Mouse (Mus musculus) ES-E14 (cell line): Measurements from ENCODE around the gene Nf1. TPM values are rescaled to one million over a fixed set of nuclear protein-coding genes. Genes with fewer than 3 reads are reported as not detected.

Source experiments
- DNase-seq: peaks from one replicate; pipeline ENCODE4 v3.0.0-alpha.2; 2013; ENCODE audit warnings: low read depth, low spot score
- H3K27ac ChIP-seq: 2 replicates; pipeline ENCODE4 v1.5.1; 2012; ENCODE audit warnings: low read depth, mild to moderate bottlenecking, low read length, moderate library complexity, mixed read lengths; ENCODE audit not compliant: poor library complexity, insufficient read depth, severe bottlenecking
- H3K36me3 ChIP-seq: 2 replicates; pipeline ENCODE4 v1.6.1; 2012; ENCODE audit warnings: mild to moderate bottlenecking, low read length, moderate library complexity, mixed read lengths; ENCODE audit not compliant: control insufficient read depth, poor library complexity, insufficient read depth, severe bottlenecking
- H3K4me1 ChIP-seq, 2 experiments: fragments of 150-350 bp in 1 of 2; sonication (generic) in 1 of 2; 2 replicates each; pipeline ENCODE4 v1.6.1; 2012; ENCODE audit warnings: low read length in 2 of 2, mild to moderate bottlenecking in 1 of 2, mixed read lengths in 1 of 2; ENCODE audit not compliant: control insufficient read depth in 2 of 2, insufficient read depth in 2 of 2, poor library complexity in 1 of 2
- H3K4me3 ChIP-seq, 2 experiments: fragments of 150-350 bp in 1 of 2; sonication (generic) in 1 of 2; 2 replicates each; pipeline ENCODE4 v1.5.1; 2012; ENCODE audit warnings: low read length in 2 of 2, low read depth in 1 of 2, mild to moderate bottlenecking in 1 of 2, mixed read lengths in 1 of 2; ENCODE audit not compliant: insufficient read depth in 1 of 2, poor library complexity in 1 of 2, severe bottlenecking in 1 of 2
- H3K9ac ChIP-seq: 2 replicates; pipeline ENCODE4 v1.6.1; 2012; ENCODE audit warnings: low read depth, mild to moderate bottlenecking, low read length, mixed read lengths; ENCODE audit not compliant: poor library complexity, insufficient read depth, severe bottlenecking
- H3K9me3 ChIP-seq: fragments of 150-350 bp; sonication (generic); 2 replicates; pipeline ENCODE4 v1.6.1; 2012; ENCODE audit warnings: low read depth, mild to moderate bottlenecking, low read length; ENCODE audit not compliant: control insufficient read depth, insufficient read depth
- CHD2 ChIP-seq: IDR thresholded peaks from 2 replicates; pipeline ENCODE4 v1.6.1; 2014; ENCODE audit warnings: mild to moderate bottlenecking, low read depth, low read length, inconsistent platforms
- HCFC1 ChIP-seq: IDR thresholded peaks from 2 replicates; pipeline ENCODE4 v1.6.1; 2012; ENCODE audit warnings: low read length, inconsistent platforms, borderline replicate concordance; ENCODE audit not compliant: insufficient read depth
- MAFK ChIP-seq: IDR thresholded peaks from 2 replicates; pipeline ENCODE4 v1.6.1; 2014; ENCODE audit warnings: mild to moderate bottlenecking, low read depth, low read length, inconsistent platforms; ENCODE audit not compliant: insufficient read depth
- ZC3H11A ChIP-seq: IDR thresholded peaks from 2 replicates; pipeline ENCODE4 v1.6.1; 2012; ENCODE audit warnings: low read depth, mild to moderate bottlenecking, inconsistent platforms, low read length, borderline replicate concordance
- ZNF384 ChIP-seq: IDR thresholded peaks from 2 replicates; pipeline ENCODE4 v1.6.1; 2012; ENCODE audit warnings: low read depth, low read length, inconsistent platforms
- in situ Hi-C, 2 experiments: fragments of 600-800 bp; cut with MboI; formaldehyde crosslinking; loops; one replicate each; pipeline ENCODE4 v1.15.1; 2025; ENCODE audit warnings: low sequenced_read_pairs in 2 of 2, inconsistent platforms in 1 of 2; ENCODE audit not compliant: unreplicated experiment in 2 of 2
- total RNA-seq: library from RNA; depleted of rRNA; stranded (reverse); fragments of 300-350 nt; gene quantifications from 2 replicates; pipeline ENCODE4 v1.2.3, GENCODE M21; 2012

Gene Nf1
- total RNA-seq, 1 experiment: 15.3 TPM

- no peak for TF ChIP-seq HCFC1
- TF ChIP-seq ZNF384: no peak
- no peak for TF ChIP-seq MAFK
- Histone ChIP-seq H3K4me1 (peaks cover 0 to 8% of the 10 kb centered on the region in 2 experiments; a peak in 1 of 4 replicates), H3K27ac (no peak overlapping the region), H3K4me3 (peak overlapping the region; percentile 73 to 88), H3K9me3 (no peaks in the 10 kb centered on the region), H3K9ac (peak overlapping the region; percentile 81), H3K36me3 (no peaks in the 10 kb centered on the region)
- in situ Hi-C loops: loop anchor here in 1 of 2 experiments (25.0 kb wide), 1 partner anchor 321 kb away; no protein-coding TSS in a partner anchor
- DNase-seq: no peak
Measured at GRCm38 (mm10) chr11:79591591-79591975, 252.1 kb downstream of the Nf1 start.

- in situ Hi-C loops: loop anchor here in 1 of 2 experiments (25.0 kb wide), 1 partner anchor 319 kb away; no protein-coding TSS in a partner anchor
- no peaks in the 10 kb centered on the region for H3K9me3 ChIP-seq
- H3K9ac ChIP-seq: no peak overlapping the region
- H3K4me3 ChIP-seq: no peak overlapping the region
- H3K4me1 ChIP-seq: peaks cover 0 to 8% of the 10 kb centered on the region in 2 experiments; a peak in 1 of 4 replicates
- no peak overlapping the region for H3K27ac ChIP-seq
- no peak for DNase-seq
- peak; percentile 79; the same call in 1 of the 2 replicates for TF ChIP-seq CHD2
- TF ChIP-seq ZNF384: no peak
- no peaks in the 10 kb centered on the region; the same call in 1 of the 2 replicates for H3K36me3 ChIP-seq
Measured at GRCm38 (mm10) chr11:79593495-79593894, 254.0 kb downstream of the Nf1 start.

- Histone ChIP-seq H3K9ac (no peak overlapping the region), H3K4me1 (peaks cover 2 to 41% of the 10 kb centered on the region in 2 experiments; a peak in 2 of 4 replicates)
Measured at GRCm38 (mm10) chr11:79610454-79610853, 271.0 kb downstream of the Nf1 start.

DNA sequence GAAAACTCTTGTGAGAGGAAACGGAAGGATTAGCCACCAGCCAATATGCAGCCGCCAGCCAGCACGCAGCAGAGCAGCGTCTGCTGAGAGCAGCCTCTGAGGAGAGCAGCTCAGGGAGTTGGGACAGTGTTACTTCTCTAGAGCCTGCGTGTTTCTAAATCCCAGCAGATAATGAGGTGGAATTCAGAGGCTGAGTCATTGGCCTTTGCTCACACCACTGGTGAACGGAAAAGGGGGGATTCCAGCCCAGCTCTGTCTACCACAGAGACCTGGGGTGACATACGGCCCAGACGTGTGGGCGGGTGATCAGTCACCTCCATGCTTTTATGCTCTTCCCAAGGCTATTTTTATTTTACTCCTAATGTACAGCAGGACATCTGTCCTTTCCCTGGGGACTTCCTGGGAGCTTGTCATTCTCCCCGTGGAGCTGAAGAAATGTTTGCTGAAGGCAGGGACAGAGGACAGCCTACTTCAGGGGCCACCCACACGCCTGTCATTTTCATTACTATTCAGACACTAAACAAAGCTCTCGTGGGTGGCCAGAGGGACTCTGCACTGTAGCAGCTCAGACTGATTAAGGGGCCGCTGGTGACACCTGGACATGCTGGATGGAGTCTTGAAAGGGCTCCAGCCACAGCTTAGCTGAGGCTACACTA is 271.6 kb downstream of the Nf1 start:
- Histone ChIP-seq H3K4me3 (no peak overlapping the region), H3K27ac (no peak overlapping the region), H3K9me3 (no peaks in the 10 kb centered on the region), H3K36me3 (no peaks in the 10 kb centered on the region), H3K4me1 (peaks cover 2 to 41% of the 10 kb centered on the region in 2 experiments; a peak in 2 of 4 replicates), H3K9ac (no peak overlapping the region)
- in situ Hi-C loops: no loop called here
- TF ChIP-seq ZNF384 (no peak), MAFK (no peak), CHD2 (no peak), HCFC1 (no peak), ZC3H11A (no peak)
- DNase-seq: no peak

More at GRCm38 (mm10) chr11:79610454-79610853, 271.0 kb downstream of the Nf1 start:
- H3K9me3 ChIP-seq: no peaks in the 10 kb centered on the region
- no peak for TF ChIP-seq ZNF384
- no peak for TF ChIP-seq HCFC1
- no peak for TF ChIP-seq ZC3H11A
- no peak for TF ChIP-seq MAFK
- no peak for TF ChIP-seq CHD2
- H3K27ac ChIP-seq: no peak overlapping the region
- H3K36me3 ChIP-seq: no peaks in the 10 kb centered on the region
- in situ Hi-C loops: no loop called here
- DNase-seq: no peak
- H3K4me3 ChIP-seq: no peak overlapping the region
